Mouse (Mus musculus) limb, embryonic 14.5 days (tissue): ENCODE data around the gene Smyd3. TPM values are rescaled to one million over a fixed set of nuclear protein-coding genes. Genes with fewer than 3 reads are reported as not detected.

ENCODE experiments used
- ATAC-seq: fragments of 200-750 bp; cut with Nextera tagmentation; 2 replicates; pipeline ENCODE4 v1.8.0; 2017; ENCODE audit warnings: low read depth, moderate number of reproducible peaks, moderate TSS enrichment; ENCODE audit not compliant: low FRiP score
- DNase-seq: peaks from one replicate; pipeline ENCODE4 v3.0.0-alpha.2; 2015; ENCODE audit warnings: low spot score
- H3K27ac ChIP-seq: fragments of 300-500 bp; sonication (generic); replicated peaks from 2 replicates; pipeline ENCODE4 v1.5.1; 2014; ENCODE audit warnings: low read depth, mild to moderate bottlenecking, low read length, moderate library complexity, mixed read lengths
- H3K27me3 ChIP-seq: fragments of 300-500 bp; sonication (generic); 2 replicates; pipeline ENCODE4 v1.6.1; 2014; ENCODE audit warnings: low read length, mixed read lengths; ENCODE audit not compliant: control insufficient read depth, insufficient read depth
- H3K36me3 ChIP-seq: fragments of 300-500 bp; sonication (generic); 2 replicates; pipeline ENCODE4 v1.6.1; 2014; ENCODE audit warnings: mild to moderate bottlenecking, low read length, moderate library complexity, mixed read lengths; ENCODE audit not compliant: control insufficient read depth, insufficient read depth
- H3K4me1 ChIP-seq: fragments of 300-500 bp; sonication (generic); 2 replicates; pipeline ENCODE4 v1.6.1; 2014; ENCODE audit warnings: antibody characterized with exemption, low read length, mixed read lengths; ENCODE audit not compliant: control insufficient read depth, insufficient read depth
- H3K4me2 ChIP-seq: fragments of 300-500 bp; sonication (generic); replicated peaks from 2 replicates; pipeline ENCODE4 v1.6.1; 2014; ENCODE audit warnings: low read depth, mild to moderate bottlenecking, low read length, moderate library complexity; ENCODE audit not compliant: severe bottlenecking
- H3K4me3 ChIP-seq: fragments of 300-500 bp; sonication (generic); replicated peaks from 2 replicates; pipeline ENCODE4 v1.5.1; 2014; ENCODE audit warnings: low read length
- H3K9ac ChIP-seq: fragments of 300-500 bp; sonication (generic); 2 replicates; pipeline ENCODE4 v1.6.1; 2014; ENCODE audit warnings: mild to moderate bottlenecking, low read depth, low read length, moderate library complexity; ENCODE audit not compliant: severe bottlenecking
- H3K9me3 ChIP-seq: fragments of 300-500 bp; sonication (generic); 2 replicates; pipeline ENCODE4 v1.6.1; 2016; ENCODE audit warnings: low read length; ENCODE audit not compliant: control insufficient read depth
- POLR2A ChIP-seq: fragments of 200-500 bp; IDR thresholded peaks from 2 replicates; pipeline ENCODE4 v1.8.0; 2012; ENCODE audit warnings: inconsistent platforms, mild to moderate bottlenecking, moderate library complexity, borderline replicate concordance; ENCODE audit not compliant: insufficient read depth, insufficient read length; ENCODE audit errors: extremely low read depth
- WGBS: fragments of 180-500 bp; shearing (Covaris S2); extraction: QIAGEN DNeasy Blood & Tissue Kit; methylation state at CpG from one replicate; pipeline ENCODE4 v1.1.7; 2014; 5-methylcytosine and 5-hydroxymethylcytosine counted together
- polyA plus RNA-seq, 2 experiments: library from polyadenylated mRNA; depleted of rRNA in 1 of 2; stranded (reverse) in 1 of 2; unstranded in 1 of 2; fragments of >200 nt; fragmentation: Nextera tagmentation in 1 of 2; extraction: Ambion mirVana in 1 of 2; gene quantifications; 2 replicates each; pipeline versions ENCODE4 v1.2.1 to v1.2.3; 2012 to 2014

Gene Smyd3
- polyA plus RNA-seq, 2 experiments = 9.8 to 21.5 TPM

GRCm38 (mm10) chr1:179161947-179162346 is 355.9 kb downstream of the Smyd3 start:
- Histone ChIP-seq H3K4me3 (no peak overlapping the region), H3K36me3 (no peaks in the 10 kb centered on the region), H3K27ac (no peak overlapping the region), H3K9me3 (no peaks in the 10 kb centered on the region), H3K9ac (no peak overlapping the region), H3K4me1 (no peaks in the 10 kb centered on the region; the same call in 1 of the 2 replicates), H3K27me3 (no peaks in the 10 kb centered on the region), H3K4me2 (no peak overlapping the region)
- 45% methylated on average over 6 of the region's 6 CpGs for WGBS
- TF ChIP-seq POLR2A = no peak
- ATAC-seq (no peak), DNase-seq (no peak)

GRCm38 (mm10) chr1:179160697-179161096 is 357.1 kb downstream of the Smyd3 start:
- no peak overlapping the region for H3K9ac ChIP-seq
- no peaks in the 10 kb centered on the region for H3K36me3 ChIP-seq
- no peak overlapping the region for H3K27ac ChIP-seq
- no peak for TF ChIP-seq POLR2A
- ATAC-seq = no peak
- 69% methylated on average over 3 of the region's 3 CpGs for WGBS
- no peaks in the 10 kb centered on the region for H3K9me3 ChIP-seq
- no peaks in the 10 kb centered on the region; the same call in 1 of the 2 replicates for H3K4me1 ChIP-seq
- H3K4me2 ChIP-seq = no peak overlapping the region
- no peak for DNase-seq
- no peaks in the 10 kb centered on the region for H3K27me3 ChIP-seq
- H3K4me3 ChIP-seq = no peak overlapping the region

GRCm38 (mm10) chr1:179152376-179152775 is 365.5 kb downstream of the Smyd3 start:
- DNase-seq = no peak
- no peak for TF ChIP-seq POLR2A
- WGBS = 76% methylated on average over 9 of the region's 9 CpGs

GRCm38 (mm10) chr1:179151275-179151674 is 366.6 kb downstream of the Smyd3 start:
- no peak for TF ChIP-seq POLR2A
- Histone ChIP-seq H3K4me2 (no peak overlapping the region), H3K9ac (no peak overlapping the region), H3K27ac (no peak overlapping the region), H3K4me1 (peaks cover 12% of the 10 kb centered on the region), H3K27me3 (no peaks in the 10 kb centered on the region), H3K9me3 (no peaks in the 10 kb centered on the region), H3K4me3 (no peak overlapping the region), H3K36me3 (no peaks in the 10 kb centered on the region)
- DNase-seq = no peak
- 47% methylated on average over 2 of the region's 2 CpGs for WGBS
- ATAC-seq = no peak

More at GRCm38 (mm10) chr1:179152376-179152775, 365.5 kb downstream of the Smyd3 start:
- peaks cover 4% of the 10 kb centered on the region; the same call in 1 of the 2 replicates for H3K4me1 ChIP-seq
- no peak for ATAC-seq
- no peak overlapping the region for H3K4me3 ChIP-seq
- no peak overlapping the region for H3K27ac ChIP-seq
- H3K4me2 ChIP-seq = no peak overlapping the region
- no peaks in the 10 kb centered on the region for H3K27me3 ChIP-seq
- no peaks in the 10 kb centered on the region for H3K9me3 ChIP-seq
- H3K9ac ChIP-seq = no peak overlapping the region
- no peaks in the 10 kb centered on the region for H3K36me3 ChIP-seq

- Histone ChIP-seq H3K36me3 (no peaks in the 10 kb centered on the region), H3K9ac (no peak overlapping the region), H3K27me3 (no peaks in the 10 kb centered on the region), H3K4me3 (no peak overlapping the region), H3K9me3 (no peaks in the 10 kb centered on the region), H3K4me2 (no peak overlapping the region), H3K27ac (no peak overlapping the region), H3K4me1 (peaks cover 24% of the 10 kb centered on the region)
- DNase-seq (no peak), ATAC-seq (no peak)
- WGBS = 72% methylated on average over 5 of the region's 5 CpGs
- TF ChIP-seq POLR2A = no peak
Measured at GRCm38 (mm10) chr1:179149468-179150140, 368.2 kb downstream of the Smyd3 start.
